Mouse (Mus musculus): Measurements from ENCODE around the gene Hydin. TPM values are rescaled to one million over a fixed set of nuclear protein-coding genes. Genes with fewer than 3 reads are reported as not detected.
A peak's percentile ranks its signal among the peaks of the same experiment; 100 is the strongest.

Hydin gene
- polyA plus RNA-seq, 1 experiment from 2014 or later = 0.12 TPM

DNA sequence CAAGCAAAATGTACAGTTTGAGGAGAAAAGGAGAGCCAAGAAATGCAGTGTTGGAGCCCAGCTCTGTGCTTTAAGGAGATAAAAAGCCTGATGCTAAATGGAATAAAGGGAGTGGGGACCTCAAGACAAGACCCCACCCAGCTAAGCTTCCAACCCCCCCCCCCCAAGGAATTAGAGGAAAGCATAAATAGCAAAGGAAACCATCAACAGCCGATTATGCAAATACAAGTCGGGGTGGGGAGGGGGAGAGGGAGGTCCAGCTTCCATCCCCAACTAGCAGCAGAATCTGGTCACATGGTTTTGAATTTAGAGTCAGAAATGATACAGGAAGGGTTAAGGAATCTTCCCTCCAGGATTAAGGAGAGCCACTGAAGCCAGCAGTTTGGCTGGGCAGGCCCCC lies 22.2 kb upstream of the Hydin start:
- Histone ChIP-seq H3K9me3 (ENCODE audit: low read depth, low read length) (no peaks in the 10 kb centered on the region), H3K4me1 (ENCODE audit: insufficient read depth) (no peaks in the 10 kb centered on the region), H3K27me3 (ENCODE audit: insufficient read depth, low read length) (no peaks in the 10 kb centered on the region), H3K9ac (no peak overlapping the region), H3K27ac (ENCODE audit: low read depth) (no peak overlapping the region), H3K36me3 (ENCODE audit: insufficient read depth) (no peaks in the 10 kb centered on the region), H3K4me3 (ENCODE audit: low read depth, low read length) (no peak overlapping the region), H3K4me2 (no peak overlapping the region)
- DNase-seq (no peak), ATAC-seq (ENCODE audit: insufficient read depth) (no peak)
- no peak for TF ChIP-seq CTCF (IDR thresholded peaks at IDR 0.05; ENCODE audit: low read depth)
- 46% methylated on average over 2 of the region's 2 CpGs for WGBS

DNA sequence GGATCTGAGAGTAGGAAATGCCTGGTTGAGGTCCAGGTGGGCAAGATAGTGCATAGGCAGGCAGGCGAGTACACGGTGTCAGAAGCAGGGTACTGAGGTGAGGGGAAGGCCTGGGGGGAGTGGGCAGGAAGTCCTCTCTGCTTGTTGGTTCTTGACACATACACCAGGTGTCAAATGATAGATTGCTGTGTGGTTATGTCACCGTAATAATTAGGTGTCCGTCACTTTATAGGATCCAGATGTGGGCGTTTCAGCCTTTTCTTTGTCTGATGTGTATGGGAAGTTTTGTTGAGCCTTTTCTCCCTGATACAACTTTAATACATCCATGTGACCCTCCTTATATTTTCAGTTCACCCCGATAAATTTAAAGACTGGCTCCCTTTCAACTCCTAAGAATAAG lies 19.5 kb upstream of the Hydin start:
- ATAC-seq (ENCODE audit: insufficient read depth) (no peak), DNase-seq (no peak)
- TF ChIP-seq CTCF (IDR thresholded peaks at IDR 0.05; ENCODE audit: low read depth) = no peak
- 46% methylated on average over 6 of the region's 6 CpGs for WGBS
- H3K4me3 ChIP-seq (ENCODE audit: low read depth, low read length) = no peak overlapping the region
- no peaks in the 10 kb centered on the region for H3K36me3 ChIP-seq (ENCODE audit: insufficient read depth)
- H3K4me1 ChIP-seq (ENCODE audit: insufficient read depth) = no peaks in the 10 kb centered on the region
- no peaks in the 10 kb centered on the region for H3K9me3 ChIP-seq (ENCODE audit: low read depth, low read length)
- H3K27ac ChIP-seq (ENCODE audit: low read depth) = no peak overlapping the region
- H3K27me3 ChIP-seq (ENCODE audit: insufficient read depth, low read length) = no peaks in the 10 kb centered on the region
- no peak overlapping the region for H3K9ac ChIP-seq
- no peak overlapping the region for H3K4me2 ChIP-seq

DNA sequence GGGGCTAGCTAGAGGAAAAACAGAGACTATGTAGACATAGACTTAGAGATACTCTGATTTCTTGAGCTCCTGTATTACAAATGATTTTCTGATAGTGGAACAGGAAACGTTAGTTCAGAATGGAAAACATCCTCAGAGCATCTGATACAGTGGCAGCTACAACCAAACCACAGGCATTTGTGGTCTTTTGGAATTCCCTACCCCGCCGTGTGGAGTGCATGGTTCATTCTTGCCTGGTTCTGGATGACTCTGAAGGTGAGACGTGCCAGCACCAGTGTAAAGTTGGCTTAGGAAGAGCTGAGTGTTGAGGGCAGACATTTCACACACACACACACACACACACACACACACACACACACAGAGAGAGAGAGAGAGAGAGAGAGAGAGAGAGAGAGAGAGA lies 12.8 kb upstream of the Hydin start:
- Histone ChIP-seq H3K9me3 (ENCODE audit: low read depth, low read length) (no peaks in the 10 kb centered on the region), H3K9ac (no peak overlapping the region), H3K4me1 (ENCODE audit: insufficient read depth) (no peaks in the 10 kb centered on the region), H3K27ac (ENCODE audit: low read depth) (no peak overlapping the region), H3K36me3 (ENCODE audit: insufficient read depth) (no peaks in the 10 kb centered on the region), H3K27me3 (ENCODE audit: insufficient read depth, low read length) (no peaks in the 10 kb centered on the region), H3K4me2 (no peak overlapping the region), H3K4me3 (ENCODE audit: low read depth, low read length) (no peak overlapping the region)
- no peak for TF ChIP-seq CTCF (IDR thresholded peaks at IDR 0.05; ENCODE audit: low read depth)
- ATAC-seq (ENCODE audit: insufficient read depth) (no peak), DNase-seq (no peak)
- 59% methylated on average over 4 of the region's 4 CpGs for WGBS

DNA sequence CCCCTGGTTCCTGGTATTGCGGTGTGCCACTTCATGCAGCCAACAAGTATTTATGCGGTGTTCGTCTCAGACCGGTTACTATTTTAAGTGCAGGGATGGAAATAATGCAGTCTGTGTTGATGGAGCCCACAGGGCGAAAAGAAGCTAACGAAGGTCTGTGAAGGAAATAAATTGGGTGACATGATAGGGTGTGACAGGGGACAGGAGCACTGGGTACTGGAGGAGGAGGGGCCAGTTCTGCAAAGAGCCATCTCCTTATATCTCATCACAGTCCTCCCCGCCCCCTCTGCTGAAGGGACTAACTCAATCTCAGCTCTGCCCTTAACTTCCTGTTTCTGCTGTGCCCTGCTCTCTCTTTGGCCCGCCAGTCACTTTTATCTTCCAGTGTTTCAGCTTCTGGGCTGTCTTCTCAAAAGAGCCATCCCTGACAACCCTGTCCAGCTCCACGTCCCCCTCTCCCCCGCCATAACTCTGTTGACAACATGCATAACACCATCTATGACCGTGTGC lies 926 bp upstream of the Hydin start:
- no peak for TF ChIP-seq CTCF (IDR thresholded peaks at IDR 0.05; ENCODE audit: low read depth)
- Histone ChIP-seq H3K27me3 (ENCODE audit: insufficient read depth, low read length) (no peaks in the 10 kb centered on the region), H3K4me3 (ENCODE audit: low read depth, low read length) (no peak overlapping the region), H3K9ac (no peak overlapping the region), H3K9me3 (ENCODE audit: low read depth, low read length) (no peaks in the 10 kb centered on the region), H3K27ac (ENCODE audit: low read depth) (no peak overlapping the region), H3K36me3 (ENCODE audit: insufficient read depth) (no peaks in the 10 kb centered on the region), H3K4me1 (ENCODE audit: insufficient read depth) (0 out of 2 replicates have a peak, but pooled peaks cover 7% of the 10 kb centered on the region), H3K4me2 (peak overlapping the region; percentile 31; the same call in 1 of the 2 replicates)
- DNase-seq (peak; percentile 28), ATAC-seq (ENCODE audit: insufficient read depth) (no peak)
- 36% methylated on average over 11 of the region's 11 CpGs for WGBS

DNA sequence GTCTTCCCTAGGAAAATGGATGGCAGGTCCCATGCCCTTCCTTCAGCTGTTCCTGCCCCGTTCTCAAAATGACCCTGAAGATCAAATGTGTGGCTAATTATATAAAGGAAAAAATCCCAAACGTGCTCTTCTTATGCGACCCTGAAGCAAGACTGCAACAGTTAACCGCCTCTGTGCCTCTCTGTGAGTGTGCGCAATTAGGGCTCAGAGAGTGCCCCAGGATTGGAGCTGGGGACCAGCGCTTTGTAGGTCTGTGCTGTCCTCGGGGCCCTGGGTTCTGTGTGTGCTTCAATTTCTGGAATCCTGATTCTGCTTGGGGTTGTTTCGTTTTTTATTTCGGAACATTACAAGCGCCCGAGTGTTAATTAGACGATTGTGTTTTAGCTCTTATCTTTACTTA lies 491 bp downstream of the Hydin start:
- Histone ChIP-seq H3K9ac (peak overlapping the region; percentile 42), H3K36me3 (ENCODE audit: insufficient read depth) (no peaks in the 10 kb centered on the region), H3K27me3 (ENCODE audit: insufficient read depth, low read length) (no peaks in the 10 kb centered on the region), H3K27ac (ENCODE audit: low read depth) (no peak overlapping the region), H3K4me1 (ENCODE audit: insufficient read depth) (0 out of 2 replicates have a peak, but pooled peaks cover 7% of the 10 kb centered on the region), H3K4me3 (ENCODE audit: low read depth, low read length) (peak overlapping the region; percentile 33), H3K4me2 (peak overlapping the region; percentile 69), H3K9me3 (ENCODE audit: low read depth, low read length) (no peaks in the 10 kb centered on the region)
- WGBS = 11% methylated on average over 12 of the region's 12 CpGs
- ATAC-seq (ENCODE audit: insufficient read depth) (peak; percentile 71; the same call in 1 of the 2 replicates), DNase-seq (peak; percentile 29)
- TF ChIP-seq CTCF (IDR thresholded peaks at IDR 0.05; ENCODE audit: low read depth) = no peak

DNA sequence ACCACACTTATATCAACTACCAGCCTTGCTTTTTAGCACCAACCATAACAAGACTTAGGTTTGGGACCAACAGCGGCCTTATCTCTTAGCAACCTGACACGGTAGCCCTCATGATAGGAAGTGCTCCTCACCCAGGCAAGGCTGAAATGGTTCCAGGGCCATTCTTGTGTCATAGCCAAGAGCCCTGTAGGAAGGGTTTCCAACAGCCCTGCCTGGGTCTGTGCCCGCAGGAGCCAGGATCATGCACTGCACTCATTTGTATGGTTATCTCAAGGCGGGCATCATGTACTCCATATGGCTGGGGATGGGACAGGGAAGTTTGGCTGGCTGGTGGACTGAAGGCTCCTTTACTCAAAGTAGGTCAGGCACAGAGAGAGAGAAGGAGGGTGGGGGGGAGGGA lies 3.9 kb downstream of the Hydin start:
- Histone ChIP-seq H3K36me3 (ENCODE audit: insufficient read depth) (no peaks in the 10 kb centered on the region), H3K9ac (no peak overlapping the region), H3K27me3 (ENCODE audit: insufficient read depth, low read length) (no peaks in the 10 kb centered on the region), H3K27ac (ENCODE audit: low read depth) (no peak overlapping the region), H3K4me2 (no peak overlapping the region), H3K4me3 (ENCODE audit: low read depth, low read length) (no peak overlapping the region), H3K9me3 (ENCODE audit: low read depth, low read length) (no peaks in the 10 kb centered on the region), H3K4me1 (ENCODE audit: insufficient read depth) (0 out of 2 replicates have a peak, but pooled peaks cover 5% of the 10 kb centered on the region)
- DNase-seq = no peak
- TF ChIP-seq CTCF (IDR thresholded peaks at IDR 0.05; ENCODE audit: low read depth) = no peak
- ATAC-seq (ENCODE audit: insufficient read depth) = no peak
- 68% methylated on average over 4 of the region's 4 CpGs for WGBS

DNA sequence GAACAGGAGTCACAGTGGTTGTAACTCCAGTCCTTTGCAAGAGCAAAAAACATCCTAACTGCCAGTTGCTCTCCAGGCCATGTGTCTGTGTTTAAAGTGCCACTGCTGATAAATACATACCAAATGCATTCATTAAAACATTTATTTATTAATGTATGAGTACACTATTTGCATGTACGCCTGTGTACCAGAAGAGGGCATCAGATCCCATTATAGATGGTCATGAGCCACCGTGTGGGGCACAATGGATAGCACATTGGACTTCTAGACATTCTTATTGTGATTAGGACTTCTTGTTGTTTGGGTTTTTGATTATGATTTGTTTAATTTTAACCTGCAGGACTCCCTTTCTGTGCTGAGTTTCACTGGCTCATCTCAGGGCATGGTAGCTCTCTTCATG lies 6.6 kb downstream of the Hydin start:
- peak; percentile 44 for TF ChIP-seq CTCF (IDR thresholded peaks at IDR 0.05; ENCODE audit: low read depth)
- H3K9ac ChIP-seq = no peak overlapping the region
- DNase-seq = peak; percentile 8
- WGBS = 63% methylated on average over 2 of the region's 2 CpGs
- no peaks in the 10 kb centered on the region for H3K9me3 ChIP-seq (ENCODE audit: low read depth, low read length)
- H3K4me3 ChIP-seq (ENCODE audit: low read depth, low read length) = no peak overlapping the region
- ATAC-seq (ENCODE audit: insufficient read depth) = no peak
- H3K4me1 ChIP-seq (ENCODE audit: insufficient read depth) = no peaks in the 10 kb centered on the region
- no peak overlapping the region for H3K4me2 ChIP-seq
- H3K27me3 ChIP-seq (ENCODE audit: insufficient read depth, low read length) = no peaks in the 10 kb centered on the region
- H3K36me3 ChIP-seq (ENCODE audit: insufficient read depth) = no peaks in the 10 kb centered on the region
- no peak overlapping the region for H3K27ac ChIP-seq (ENCODE audit: low read depth)
